17 mouse cellular contexts compared by ENCODE assay signal in the genomic region with DNA sequence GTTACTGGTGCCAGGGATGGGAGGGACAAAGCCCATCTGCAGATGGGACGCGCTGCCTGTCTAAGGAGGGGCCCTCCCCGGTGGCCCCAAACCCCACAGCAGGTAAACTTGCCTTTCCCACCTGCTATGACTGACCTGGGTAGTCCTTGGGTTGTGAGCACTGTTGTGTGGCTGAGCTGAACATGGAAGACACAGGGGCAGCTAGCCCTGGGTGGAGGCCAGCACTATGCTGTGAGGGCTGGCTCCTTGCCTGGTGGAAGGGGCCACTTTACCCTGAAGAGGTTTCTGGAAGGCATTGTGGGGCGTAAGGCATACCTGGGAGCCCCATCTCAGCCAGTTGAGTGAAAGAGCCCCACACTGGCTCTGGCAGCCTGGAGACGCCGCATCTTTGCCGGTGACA. TPM values are rescaled to one million over a fixed set of nuclear protein-coding genes. Genes with fewer than 3 reads are reported as not detected.
DNase-seq lines count a peak whose midpoint lies in the region; ATAC-seq and TF ChIP-seq lines count a peak whose summit lies in the region.
"Had no signal": no experiment of that assay in that cellular context is flagged by ENCODE, and none has a peak within 500 bp of the region (broad histone marks: within the 10 kb centered on the region; RNA-seq: fewer than 3 reads in every experiment).

No protein-coding gene starts in this region.

- H3K27ac ChIP-seq in heart, embryonic 14.5 days (replicated peaks in 1 of 2; ENCODE audit: control insufficient read depth in 1 of 2, insufficient read depth in 1 of 2, low read depth in 2 of 2, low read length in 2 of 2), result no peak overlapping the region
- no peak overlapping the region for H3K27ac ChIP-seq in liver, adult 2 months (replicated peaks; ENCODE audit: insufficient read depth, low read depth, low read length)
- no peak overlapping the region for H3K27ac ChIP-seq in liver, embryonic 11.5 days (ENCODE audit: low read depth, low read length)
- H3K27ac ChIP-seq in lung, postnatal 0 days (ENCODE audit: low read length), result peak overlapping the region; percentile 91; the same call in 1 of the 2 replicates
- H3K27ac ChIP-seq: forebrain, embryonic 15.5 days; liver, embryonic 15.5 days; midbrain, embryonic 12.5 days; stomach, embryonic 15.5 days had no signal

- 0 out of 2 replicates have a peak overlapping the region, but pooled peaks have one; percentile 78 for H3K4me2 ChIP-seq in heart, embryonic 14.5 days (ENCODE audit: low read length)
- H3K4me2 ChIP-seq in liver, embryonic 11.5 days, result no peak overlapping the region
- peak overlapping the region; percentile 74 for H3K4me2 ChIP-seq in lung, postnatal 0 days (replicated peaks; ENCODE audit: low read depth, low read length)
- H3K4me2 ChIP-seq: forebrain, embryonic 15.5 days; liver, embryonic 15.5 days; midbrain, embryonic 12.5 days; stomach, embryonic 15.5 days had no signal

- H3K4me1 ChIP-seq in heart, embryonic 14.5 days (ENCODE audit: control insufficient read depth in 2 of 2, insufficient read depth in 2 of 2, low read length in 2 of 2), result peaks cover 8 to 16% of the 10 kb centered on the region in 2 experiments; a peak in 3 of 4 replicates
- H3K4me1 ChIP-seq in liver, adult 2 months (ENCODE audit: control insufficient read depth, insufficient read depth, low read length), result peaks cover 18% of the 10 kb centered on the region
- H3K4me1 ChIP-seq in liver, embryonic 11.5 days (replicated peaks; ENCODE audit: control insufficient read depth, insufficient read depth, low read length), result peaks cover 32% of the 10 kb centered on the region
- H3K4me1 ChIP-seq in lung, postnatal 0 days (ENCODE audit: insufficient read depth, low read depth, low read length), result peaks cover 6% of the 10 kb centered on the region; the same call in 1 of the 2 replicates

- H3K27me3 ChIP-seq in heart, embryonic 14.5 days (ENCODE audit: control insufficient read depth, insufficient read depth, low read length), result no peaks in the 10 kb centered on the region
- no peaks in the 10 kb centered on the region for H3K27me3 ChIP-seq in liver, adult 2 months (ENCODE audit: control insufficient read depth, insufficient read depth, low read length)
- H3K27me3 ChIP-seq in liver, embryonic 11.5 days (replicated peaks; ENCODE audit: control insufficient read depth, insufficient read depth, low read length), result no peaks in the 10 kb centered on the region
- no peaks in the 10 kb centered on the region for H3K27me3 ChIP-seq in lung, postnatal 0 days (replicated peaks; ENCODE audit: insufficient read depth, low read length)
- H3K27me3 ChIP-seq: forebrain, embryonic 15.5 days; midbrain, embryonic 12.5 days; Patski; stomach, embryonic 15.5 days had no signal

- no peak overlapping the region for H3K4me3 ChIP-seq in heart, embryonic 14.5 days (ENCODE audit: control insufficient read depth in 1 of 2, insufficient read depth in 1 of 2, low read depth in 1 of 2, low read length in 2 of 2)
- no peak overlapping the region for H3K4me3 ChIP-seq in liver, adult 2 months (ENCODE audit: insufficient read depth, low read depth, low read length)
- no peak overlapping the region for H3K4me3 ChIP-seq in liver, embryonic 11.5 days (ENCODE audit: low read depth, low read length)
- peak overlapping the region; percentile 58 for H3K4me3 ChIP-seq in lung, postnatal 0 days (ENCODE audit: low read depth, low read length)
- H3K4me3 ChIP-seq: forebrain, embryonic 15.5 days; liver, embryonic 15.5 days; midbrain, embryonic 12.5 days; stomach, embryonic 15.5 days had no signal

- no peaks in the 10 kb centered on the region for H3K79me2 ChIP-seq in liver, adult 2 months (ENCODE audit: control insufficient read depth, insufficient read depth, low read length)

- peaks cover 50% of the 10 kb centered on the region for H3K36me3 ChIP-seq in heart, embryonic 14.5 days (ENCODE audit: control insufficient read depth, insufficient read depth, low read length)
- peaks cover 22% of the 10 kb centered on the region; the same call in 1 of the 2 replicates for H3K36me3 ChIP-seq in liver, adult 2 months (ENCODE audit: control insufficient read depth, insufficient read depth, low read length)
- H3K36me3 ChIP-seq in liver, embryonic 11.5 days (ENCODE audit: control insufficient read depth, insufficient read depth, low read length), result peaks cover 6% of the 10 kb centered on the region; the same call in 1 of the 2 replicates
- H3K36me3 ChIP-seq in lung, postnatal 0 days (ENCODE audit: insufficient read depth, low read length), result peaks cover 28% of the 10 kb centered on the region
- H3K36me3 ChIP-seq: forebrain, embryonic 15.5 days; midbrain, embryonic 12.5 days had no signal

- no peak for TF ChIP-seq EP300 in lung, postnatal 0 days (IDR thresholded peaks at IDR 0.05)

- H3K9ac ChIP-seq in heart, embryonic 14.5 days (ENCODE audit: low read length), result no peak overlapping the region
- peak overlapping the region; percentile 24 for H3K9ac ChIP-seq in liver, adult 2 months (ENCODE audit: low read depth, low read length)
- H3K9ac ChIP-seq in liver, embryonic 11.5 days (ENCODE audit: low read depth, low read length), result no peak overlapping the region
- H3K9ac ChIP-seq in lung, postnatal 0 days (replicated peaks; ENCODE audit: low read depth), result peak overlapping the region; percentile 79
- H3K9ac ChIP-seq: forebrain, embryonic 15.5 days; liver, embryonic 15.5 days; midbrain, embryonic 12.5 days; stomach, embryonic 15.5 days had no signal

- 81% methylated on average over 7 of the region's 7 CpGs for WGBS in heart, embryonic 14.5 days
- 43% methylated on average over 7 of the region's 7 CpGs for WGBS in liver, adult 2 months
- 90% methylated on average over 7 of the region's 7 CpGs for WGBS in liver, embryonic 11.5 days
- WGBS in lung, postnatal 0 days, result 61% methylated on average over 7 of the region's 7 CpGs

- ATAC-seq in heart, embryonic 14.5 days (ENCODE audit: insufficient number of reproducible peaks, insufficient read depth, low FRiP score, low read depth), result no peak
- no peak for ATAC-seq in liver, embryonic 11.5 days (replicated peaks; ENCODE audit: low FRiP score)
- ATAC-seq in lung, postnatal 0 days, result no peak
- ATAC-seq: forebrain, embryonic 15.5 days; Patski had no signal

- no peaks in the 10 kb centered on the region for H3K9me3 ChIP-seq in heart, embryonic 14.5 days (ENCODE audit: control insufficient read depth, low read length)
- H3K9me3 ChIP-seq in liver, embryonic 11.5 days (ENCODE audit: control insufficient read depth, low read length), result no peaks in the 10 kb centered on the region
- no peaks in the 10 kb centered on the region for H3K9me3 ChIP-seq in lung, postnatal 0 days (ENCODE audit: low read length)
- H3K9me3 ChIP-seq: forebrain, embryonic 15.5 days; liver, embryonic 15.5 days; midbrain, embryonic 12.5 days; stomach, embryonic 15.5 days had no signal

- DNase-seq in heart, adult 18-20 months, result no peak
- DNase-seq in liver, adult 2 months (ENCODE audit: extremely low read depth, low read depth, low spot score), result no peak
- DNase-seq in liver, embryonic 11.5 days (ENCODE audit: low spot score), result no peak
- DNase-seq in heart, postnatal 4 days, result peak; percentile 39
- no peak for DNase-seq in lung, postnatal 0 days (ENCODE audit: low spot score)
- DNase-seq in embryo, embryonic 10 days (ENCODE audit: low spot score), result no peak
- DNase-seq: adrenal gland, postnatal 25 days; gastrocnemius, postnatal 14 days had no signal

- no peak for TF ChIP-seq POLR2A in liver, adult 2 months (IDR thresholded peaks at IDR 0.05; ENCODE audit: extremely low read depth, insufficient read depth, low read length)

- no peak for TF ChIP-seq CTCF in liver, adult 2 months (IDR thresholded peaks at IDR 0.05; ENCODE audit: low read depth, low read length)
- no peak for TF ChIP-seq CTCF in lung, postnatal 0 days (IDR thresholded peaks at IDR 0.05)

RNA-seq across cellular contexts. Expression of gene Gm20532, which starts 4.5 kb away (rescaled TPM):
- not detected in 2 replicates for polyA plus RNA-seq in heart, embryonic 14.5 days (2014; fragmentation: Nextera tagmentation; extraction: Ambion mirVana)
- not detected for total RNA-seq in heart, adult 18-20 months (2021)
- not detected in 2 replicates for total RNA-seq in liver, adult 2 months (2014; rRNA removed)
- polyA plus RNA-seq in liver, adult 2 months (2012; rRNA removed), result not detected in 2 replicates
- not detected in 2 replicates for polyA plus RNA-seq in liver, embryonic 11.5 days (2014; fragmentation: Nextera tagmentation; extraction: Ambion mirVana)
- not detected for total RNA-seq in heart, postnatal 4 days (2021)
- polyA plus RNA-seq in lung, postnatal 0 days (2015; fragmentation: Nextera tagmentation; extraction: Ambion mirVana), result not detected in 2 replicates
- total RNA-seq: adrenal gland, postnatal 25 days; gastrocnemius, postnatal 14 days; left cerebral cortex, adult 8-10 months had no signal
- polyA plus RNA-seq: cortical plate, adult 2 months; forebrain, embryonic 15.5 days; liver, embryonic 15.5 days; midbrain, embryonic 12.5 days; neural tube, embryonic 11.5 days; Patski; stomach, embryonic 15.5 days had no signal

RNA-seq across cellular contexts. Expression of gene Egfl7, which starts 11.1 kb away (rescaled TPM):
- polyA plus RNA-seq in heart, embryonic 14.5 days (2014; fragmentation: Nextera tagmentation; extraction: Ambion mirVana), result 161 and 177 TPM in 2 replicates
- 10 to 100 TPM; 94.2 to 94.8 TPM for total RNA-seq in heart, adult 18-20 months (2021)
- total RNA-seq in liver, adult 2 months (2014; rRNA removed), result 58.6 and 67.0 TPM in 2 replicates
- 60.7 and 90.0 TPM in 2 replicates for polyA plus RNA-seq in liver, adult 2 months (2012; rRNA removed)
- 161 and 181 TPM in 2 replicates for polyA plus RNA-seq in liver, embryonic 11.5 days (2014; fragmentation: Nextera tagmentation; extraction: Ambion mirVana)
- 100 to 1,000 TPM; 317 to 343 TPM for total RNA-seq in heart, postnatal 4 days (2021)
- 412 and 467 TPM in 2 replicates for polyA plus RNA-seq in lung, postnatal 0 days (2015; fragmentation: Nextera tagmentation; extraction: Ambion mirVana)

RNA-seq across cellular contexts. Expression of gene Agpat2, which starts 13.3 kb away (rescaled TPM):
- polyA plus RNA-seq in heart, embryonic 14.5 days (2014; fragmentation: Nextera tagmentation; extraction: Ambion mirVana), result 24.0 and 24.7 TPM in 2 replicates
- 10 to 100 TPM; 53.9 to 88.6 TPM for total RNA-seq in heart, adult 18-20 months (2021)
- total RNA-seq in liver, adult 2 months (2014; rRNA removed), result 116 and 153 TPM in 2 replicates
- 421 and 511 TPM in 2 replicates for polyA plus RNA-seq in liver, adult 2 months (2012; rRNA removed)
- 36.1 and 40.1 TPM in 2 replicates for polyA plus RNA-seq in liver, embryonic 11.5 days (2014; fragmentation: Nextera tagmentation; extraction: Ambion mirVana)
- 10 to 100 TPM; 23.9 to 25.4 TPM for total RNA-seq in heart, postnatal 4 days (2021)
- 59.5 and 72.8 TPM in 2 replicates for polyA plus RNA-seq in lung, postnatal 0 days (2015; fragmentation: Nextera tagmentation; extraction: Ambion mirVana)

RNA-seq across cellular contexts. Expression of gene Fam69b, which starts 37.3 kb away (rescaled TPM):
- polyA plus RNA-seq in heart, embryonic 14.5 days (2014; fragmentation: Nextera tagmentation; extraction: Ambion mirVana), result 13.3 and 15.2 TPM in 2 replicates
- 10 to 100 TPM; 22.0 to 22.2 TPM for total RNA-seq in heart, adult 18-20 months (2021)
- 0.09 and 0.13 TPM in 2 replicates for total RNA-seq in liver, adult 2 months (2014; rRNA removed)
- 0.41 and 0.60 TPM in 2 replicates for polyA plus RNA-seq in liver, adult 2 months (2012; rRNA removed)
- polyA plus RNA-seq in liver, embryonic 11.5 days (2014; fragmentation: Nextera tagmentation; extraction: Ambion mirVana), result 10.5 and 11.1 TPM in 2 replicates
- 1 to 10 TPM; 6.1 to 7.0 TPM for total RNA-seq in heart, postnatal 4 days (2021)
- polyA plus RNA-seq in lung, postnatal 0 days (2015; fragmentation: Nextera tagmentation; extraction: Ambion mirVana), result 6.2 and 8.2 TPM in 2 replicates

Comparison
In these comparisons a context has a peak if more than half of its experiments do, and no peak if none do; other contexts are left out.
1. H3K9ac ChIP-seq: peak in liver, adult 2 months (single experiment) and lung, postnatal 0 days (single experiment); none in heart, embryonic 14.5 days (single experiment) and liver, embryonic 11.5 days (single experiment).